Mouse (Mus musculus): ENCODE measurements around the gene Usp25. TPM values are rescaled to one million over a fixed set of nuclear protein-coding genes. Genes with fewer than 3 reads are reported as not detected.
A peak's percentile ranks its signal among the peaks of the same experiment; 100 is the strongest.

Gene Usp25
- polyA plus RNA-seq, 1 experiment = 15.1 TPM

DNA sequence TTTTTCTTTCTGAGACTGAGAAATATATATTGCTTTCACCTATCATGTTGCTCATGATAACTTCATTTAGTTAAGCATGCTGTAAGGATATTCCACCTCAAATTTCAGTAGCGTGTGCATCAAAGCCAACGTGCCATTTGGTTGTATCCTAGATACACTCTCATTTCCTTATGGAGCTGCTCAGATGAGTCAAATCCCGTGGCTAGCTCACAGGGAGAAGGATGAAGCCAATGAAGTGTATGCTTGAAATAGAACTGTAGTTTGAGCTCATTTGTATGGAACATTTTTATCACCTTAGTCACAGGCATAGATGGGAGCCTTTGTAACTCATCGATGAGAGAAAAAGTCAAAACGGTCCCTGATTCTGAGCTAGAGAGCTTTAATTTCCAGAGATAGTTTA, 20.8 kb downstream of the Usp25 start:
- no peak for DNase-seq

GRCm38 (mm10) chr16:77034751-77035150, 21.2 kb downstream of the Usp25 start:
- 78% methylated on average over 8 of the region's 8 CpGs for WGBS
- Histone ChIP-seq H3K27me3 (replicated peaks; ENCODE audit: control insufficient read depth, insufficient read depth, low read length) (no peaks in the 10 kb centered on the region), H3K4me3 (ENCODE audit: insufficient read depth, low read depth, low read length) (no peak overlapping the region), H3K4me1 (ENCODE audit: control insufficient read depth, insufficient read depth, low read length) (no peaks in the 10 kb centered on the region), H3K27ac (ENCODE audit: insufficient read depth, low read depth, low read length) (no peak overlapping the region), H3K36me3 (ENCODE audit: control insufficient read depth, insufficient read depth, low read length) (peaks cover 3% of the 10 kb centered on the region)
- no peak for DNase-seq
- no peak for TF ChIP-seq POLR2A (IDR thresholded peaks at IDR 0.05; ENCODE audit: low read depth, low read length)
- TF ChIP-seq CTCF (conservative IDR thresholded peaks at IDR 0.05; ENCODE audit: insufficient read depth, insufficient read length, low read depth, low read length) = no peak

More for the DNA sequence above, 20.8 kb downstream of the Usp25 start:
- Histone ChIP-seq H3K4me3 (ENCODE audit: insufficient read depth, low read depth, low read length) (no peak overlapping the region), H3K4me1 (ENCODE audit: control insufficient read depth, insufficient read depth, low read length) (no peaks in the 10 kb centered on the region), H3K27ac (ENCODE audit: insufficient read depth, low read depth, low read length) (no peak overlapping the region), H3K27me3 (replicated peaks; ENCODE audit: control insufficient read depth, insufficient read depth, low read length) (no peaks in the 10 kb centered on the region), H3K36me3 (ENCODE audit: control insufficient read depth, insufficient read depth, low read length) (peaks cover 3% of the 10 kb centered on the region)
- 83% methylated on average over 5 of the region's 5 CpGs for WGBS
- no peak for TF ChIP-seq CTCF (conservative IDR thresholded peaks at IDR 0.05; ENCODE audit: insufficient read depth, insufficient read length, low read depth, low read length)
- no peak for TF ChIP-seq POLR2A (IDR thresholded peaks at IDR 0.05; ENCODE audit: low read depth, low read length)

GRCm38 (mm10) chr16:77041573-77041972, 28.1 kb downstream of the Usp25 start:
- DNase-seq = peak; percentile 23
- WGBS = 61% methylated on average over 5 of the region's 5 CpGs
- Histone ChIP-seq H3K4me3 (ENCODE audit: insufficient read depth, low read depth, low read length) (no peak overlapping the region), H3K4me1 (ENCODE audit: control insufficient read depth, insufficient read depth, low read length) (no peaks in the 10 kb centered on the region), H3K27ac (ENCODE audit: insufficient read depth, low read depth, low read length) (no peak overlapping the region), H3K36me3 (ENCODE audit: control insufficient read depth, insufficient read depth, low read length) (peaks cover 3% of the 10 kb centered on the region), H3K27me3 (replicated peaks; ENCODE audit: control insufficient read depth, insufficient read depth, low read length) (no peaks in the 10 kb centered on the region)
- no peak for TF ChIP-seq POLR2A (IDR thresholded peaks at IDR 0.05; ENCODE audit: low read depth, low read length)
- no peak for TF ChIP-seq CTCF (conservative IDR thresholded peaks at IDR 0.05; ENCODE audit: insufficient read depth, insufficient read length, low read depth, low read length)

- WGBS = 92% methylated on average over 5 of the region's 5 CpGs
- TF ChIP-seq CTCF (conservative IDR thresholded peaks at IDR 0.05; ENCODE audit: insufficient read depth, insufficient read length, low read depth, low read length) (no peak), POLR2A (IDR thresholded peaks at IDR 0.05; ENCODE audit: low read depth, low read length) (no peak)
- H3K4me1 ChIP-seq (ENCODE audit: control insufficient read depth, insufficient read depth, low read length) = no peaks in the 10 kb centered on the region
- H3K27me3 ChIP-seq (replicated peaks; ENCODE audit: control insufficient read depth, insufficient read depth, low read length) = no peaks in the 10 kb centered on the region
- no peak for DNase-seq
- H3K4me3 ChIP-seq (ENCODE audit: insufficient read depth, low read depth, low read length) = no peak overlapping the region
- H3K36me3 ChIP-seq (ENCODE audit: control insufficient read depth, insufficient read depth, low read length) = peaks cover under 1% of the 10 kb centered on the region; the same call in 1 of the 2 replicates
- no peak overlapping the region for H3K27ac ChIP-seq (ENCODE audit: insufficient read depth, low read depth, low read length)
These were observed 30.0 kb downstream of the Usp25 start for GRCm38 (mm10) chr16:77043499-77043898.

DNA sequence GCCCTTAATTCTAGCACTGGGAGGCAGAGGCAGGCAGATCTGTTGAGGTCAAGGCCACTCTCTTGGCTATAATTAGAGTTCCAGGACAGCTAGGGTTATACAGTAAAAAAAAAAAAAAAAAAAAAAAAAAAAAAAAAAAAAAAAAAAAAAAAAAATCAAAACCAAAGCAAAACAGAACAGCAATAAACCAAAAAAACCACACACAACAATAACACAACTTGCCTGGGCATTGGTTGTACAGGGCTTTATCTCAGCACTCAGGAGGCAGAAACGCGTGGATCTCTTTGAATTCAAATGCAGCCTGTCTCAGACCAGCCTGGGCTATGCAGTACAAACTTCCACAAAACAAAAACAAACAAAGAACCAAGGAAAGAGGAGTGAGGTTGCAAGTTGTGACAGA, 40.7 kb downstream of the Usp25 start:
- WGBS = 95% methylated on average over 2 of the region's 2 CpGs
- TF ChIP-seq POLR2A (IDR thresholded peaks at IDR 0.05; ENCODE audit: low read depth, low read length) (no peak), CTCF (conservative IDR thresholded peaks at IDR 0.05; ENCODE audit: insufficient read depth, insufficient read length, low read depth, low read length) (no peak)

DNA sequence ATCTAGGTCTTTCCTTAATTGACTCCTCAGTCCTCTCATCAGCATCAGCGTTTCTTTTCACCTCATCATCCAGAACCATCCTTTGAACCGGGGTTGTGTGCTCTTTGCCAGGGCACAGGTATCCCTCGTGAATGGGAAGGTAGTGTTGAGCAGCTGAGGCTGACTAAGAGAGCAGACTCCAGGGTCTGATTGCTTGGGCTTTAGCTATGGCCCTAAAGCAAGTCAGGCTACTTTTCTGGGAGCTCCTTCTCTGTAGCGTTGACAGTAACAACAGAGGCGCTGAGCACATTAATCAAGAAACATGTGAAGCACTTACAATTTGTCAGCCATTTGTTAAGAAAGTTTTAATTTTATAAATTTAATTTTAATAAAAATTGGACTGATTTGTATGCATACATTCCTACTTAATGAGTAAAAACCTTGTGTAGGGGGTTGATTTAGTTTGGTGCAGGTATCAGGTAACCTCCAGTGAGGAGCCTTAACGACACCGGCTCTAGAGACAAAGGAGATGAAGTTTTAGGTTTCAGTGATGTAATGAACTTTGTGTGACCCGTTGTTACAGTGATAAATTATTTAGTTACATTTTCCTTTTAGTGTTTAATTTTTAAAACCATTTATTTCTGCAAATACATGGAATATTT, 42.1 kb downstream of the Usp25 start:
- 53% methylated on average over 8 of the region's 8 CpGs for WGBS
- H3K27me3 ChIP-seq (replicated peaks; ENCODE audit: control insufficient read depth, insufficient read depth, low read length) = no peaks in the 10 kb centered on the region
- H3K27ac ChIP-seq (ENCODE audit: insufficient read depth, low read depth, low read length) = no peak overlapping the region
- no peak for DNase-seq
- TF ChIP-seq CTCF (conservative IDR thresholded peaks at IDR 0.05; ENCODE audit: insufficient read depth, insufficient read length, low read depth, low read length) (no peak), POLR2A (IDR thresholded peaks at IDR 0.05; ENCODE audit: low read depth, low read length) (no peak)
- H3K4me3 ChIP-seq (ENCODE audit: insufficient read depth, low read depth, low read length) = no peak overlapping the region
- no peaks in the 10 kb centered on the region for H3K4me1 ChIP-seq (ENCODE audit: control insufficient read depth, insufficient read depth, low read length)
- peaks cover 2% of the 10 kb centered on the region; the same call in 1 of the 2 replicates for H3K36me3 ChIP-seq (ENCODE audit: control insufficient read depth, insufficient read depth, low read length)

More for the DNA sequence above, 40.7 kb downstream of the Usp25 start:
- no peaks in the 10 kb centered on the region for H3K27me3 ChIP-seq (replicated peaks; ENCODE audit: control insufficient read depth, insufficient read depth, low read length)
- no peak overlapping the region for H3K4me3 ChIP-seq (ENCODE audit: insufficient read depth, low read depth, low read length)
- peaks cover 2% of the 10 kb centered on the region; the same call in 1 of the 2 replicates for H3K36me3 ChIP-seq (ENCODE audit: control insufficient read depth, insufficient read depth, low read length)
- no peak overlapping the region for H3K27ac ChIP-seq (ENCODE audit: insufficient read depth, low read depth, low read length)
- no peaks in the 10 kb centered on the region for H3K4me1 ChIP-seq (ENCODE audit: control insufficient read depth, insufficient read depth, low read length)
- DNase-seq = no peak

- Histone ChIP-seq H3K4me3 (ENCODE audit: insufficient read depth, low read depth, low read length) (no peak overlapping the region), H3K4me1 (ENCODE audit: control insufficient read depth, insufficient read depth, low read length) (no peaks in the 10 kb centered on the region), H3K36me3 (ENCODE audit: control insufficient read depth, insufficient read depth, low read length) (peaks cover 2% of the 10 kb centered on the region; the same call in 1 of the 2 replicates), H3K27ac (ENCODE audit: insufficient read depth, low read depth, low read length) (no peak overlapping the region), H3K27me3 (replicated peaks; ENCODE audit: control insufficient read depth, insufficient read depth, low read length) (no peaks in the 10 kb centered on the region)
- 58% methylated on average over 8 of the region's 8 CpGs for WGBS
- DNase-seq = no peak
- TF ChIP-seq POLR2A (IDR thresholded peaks at IDR 0.05; ENCODE audit: low read depth, low read length) = no peak
These were observed 42.6 kb downstream of the Usp25 start for GRCm38 (mm10) chr16:77056160-77056520.
